Comparison of ENCODE assay signal across 18 mouse cellular contexts in the genomic region with DNA sequence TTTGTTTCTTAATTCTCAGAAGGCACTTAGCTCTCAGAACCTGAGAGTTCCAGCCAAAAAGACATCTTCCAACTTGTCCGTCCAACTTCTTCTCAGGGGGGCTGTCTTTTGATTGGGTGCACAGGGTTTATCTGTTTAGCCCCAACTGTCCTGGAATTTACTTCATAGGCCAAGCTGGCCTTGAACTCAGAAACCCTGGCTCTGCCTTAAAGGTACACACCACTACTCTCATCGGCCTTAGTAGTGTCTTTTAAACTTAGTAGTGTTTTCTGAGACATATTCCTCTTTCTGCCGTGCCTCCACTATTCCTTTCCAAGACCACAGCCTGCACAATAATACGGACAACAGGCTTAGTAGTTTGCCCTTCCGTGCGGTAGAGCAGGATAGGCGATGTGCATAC. TPM values are rescaled to one million over a fixed set of nuclear protein-coding genes. Genes with fewer than 3 reads are reported as not detected.
A peak's percentile ranks its signal among the peaks of the same experiment; 100 is the strongest.
DNase-seq lines count a peak whose midpoint lies in the region; ATAC-seq lines count a peak whose summit lies in the region.
"Had no signal": no experiment of that assay in that cellular context is flagged by ENCODE, and none has a peak within 500 bp of the region (broad histone marks: within the 10 kb centered on the region; RNA-seq: fewer than 3 reads in every experiment).

No protein-coding gene starts in this region.

- H3K9ac ChIP-seq in hindbrain, embryonic 12.5 days = no peak overlapping the region
- no peak overlapping the region for H3K9ac ChIP-seq in hindbrain, embryonic 11.5 days (ENCODE audit: low read depth, low read length)
- no peak overlapping the region for H3K9ac ChIP-seq in neural tube, embryonic 12.5 days
- no peak overlapping the region for H3K9ac ChIP-seq in limb, embryonic 12.5 days (replicated peaks)
- H3K9ac ChIP-seq in stomach, embryonic 15.5 days = no peak overlapping the region
- H3K9ac ChIP-seq: midbrain, embryonic 15.5 days had no signal

- peaks cover 4% of the 10 kb centered on the region for H3K27me3 ChIP-seq in hindbrain, embryonic 12.5 days
- H3K27me3 ChIP-seq in hindbrain, embryonic 11.5 days (ENCODE audit: control insufficient read depth, insufficient read depth, low read length) = no peaks in the 10 kb centered on the region
- H3K27me3 ChIP-seq in neural tube, embryonic 12.5 days (replicated peaks) = no peaks in the 10 kb centered on the region
- no peaks in the 10 kb centered on the region for H3K27me3 ChIP-seq in limb, embryonic 12.5 days
- no peaks in the 10 kb centered on the region for H3K27me3 ChIP-seq in stomach, embryonic 15.5 days (replicated peaks)

- peaks cover 20% of the 10 kb centered on the region for H3K4me1 ChIP-seq in hindbrain, embryonic 12.5 days
- H3K4me1 ChIP-seq in hindbrain, embryonic 11.5 days (replicated peaks; ENCODE audit: control insufficient read depth, insufficient read depth, low read length) = no peaks in the 10 kb centered on the region
- peaks cover 5% of the 10 kb centered on the region for H3K4me1 ChIP-seq in neural tube, embryonic 12.5 days
- peaks cover 13% of the 10 kb centered on the region for H3K4me1 ChIP-seq in limb, embryonic 12.5 days (replicated peaks)
- H3K4me1 ChIP-seq in stomach, embryonic 15.5 days = 0 out of 2 replicates have a peak, but pooled peaks cover 6% of the 10 kb centered on the region

- H3K27ac ChIP-seq in hindbrain, embryonic 12.5 days = no peak overlapping the region
- H3K27ac ChIP-seq in hindbrain, embryonic 11.5 days (ENCODE audit: low read depth, low read length) = no peak overlapping the region
- no peak overlapping the region for H3K27ac ChIP-seq in neural tube, embryonic 12.5 days
- no peak overlapping the region for H3K27ac ChIP-seq in limb, embryonic 12.5 days
- no peak overlapping the region for H3K27ac ChIP-seq in stomach, embryonic 15.5 days
- H3K27ac ChIP-seq: left cerebral cortex, adult 2 months; midbrain, embryonic 15.5 days had no signal

- ATAC-seq in hindbrain, embryonic 12.5 days (ENCODE audit: low FRiP score) = no peak
- no peak for ATAC-seq in hindbrain, embryonic 11.5 days (ENCODE audit: low FRiP score)
- ATAC-seq in neural tube, embryonic 12.5 days (ENCODE audit: low FRiP score, low read depth) = no peak
- no peak for ATAC-seq in limb, embryonic 12.5 days (ENCODE audit: insufficient number of reproducible peaks, insufficient read depth, low FRiP score, low TSS enrichment, low read depth)
- ATAC-seq in stomach, embryonic 15.5 days (ENCODE audit: insufficient read depth, low FRiP score, low read depth) = no peak
- ATAC-seq: CD4-positive, CD25-positive, alpha-beta regulatory T cell, adult 4 months had no signal

- no peaks in the 10 kb centered on the region for H3K36me3 ChIP-seq in hindbrain, embryonic 12.5 days
- H3K36me3 ChIP-seq in hindbrain, embryonic 11.5 days (ENCODE audit: control insufficient read depth, insufficient read depth, low read length) = no peaks in the 10 kb centered on the region
- H3K36me3 ChIP-seq in neural tube, embryonic 12.5 days = no peaks in the 10 kb centered on the region; the same call in 1 of the 2 replicates
- peaks cover 14% of the 10 kb centered on the region; the same call in 1 of the 2 replicates for H3K36me3 ChIP-seq in limb, embryonic 12.5 days
- no peaks in the 10 kb centered on the region for H3K36me3 ChIP-seq in stomach, embryonic 15.5 days
- H3K36me3 ChIP-seq: midbrain, embryonic 15.5 days had no signal

- intact Hi-C loops in left cerebral cortex, postnatal 14 days (cut with DNase I) = no loop called here

- DNase-seq in hindbrain, embryonic 11.5 days (ENCODE audit: low spot score) = no peak
- no peak for DNase-seq in neural tube, embryonic 10.5 days (ENCODE audit: extremely low spot score, low spot score)
- no peak for DNase-seq in heart, adult 11 months
- DNase-seq in left cerebral cortex, postnatal 14 days (ENCODE audit: low spot score in 2 of 2) = no peak
- DNase-seq: adrenal gland, adult 8-10 months; heart, postnatal 10 days; kidney, postnatal 14 days; lung, postnatal 36 days; right cerebral cortex, postnatal 14 days had no signal

- H3K9me3 ChIP-seq in hindbrain, embryonic 12.5 days (replicated peaks) = no peaks in the 10 kb centered on the region
- H3K9me3 ChIP-seq in hindbrain, embryonic 11.5 days (ENCODE audit: control insufficient read depth, low read length) = no peaks in the 10 kb centered on the region
- H3K9me3 ChIP-seq in neural tube, embryonic 12.5 days = no peaks in the 10 kb centered on the region
- no peaks in the 10 kb centered on the region for H3K9me3 ChIP-seq in limb, embryonic 12.5 days
- no peaks in the 10 kb centered on the region for H3K9me3 ChIP-seq in stomach, embryonic 15.5 days
- H3K9me3 ChIP-seq: midbrain, embryonic 15.5 days had no signal

- peak overlapping the region; percentile 79; the same call in 1 of the 2 replicates for H3K4me2 ChIP-seq in hindbrain, embryonic 12.5 days (replicated peaks)
- no peak overlapping the region for H3K4me2 ChIP-seq in hindbrain, embryonic 11.5 days (replicated peaks; ENCODE audit: low read depth, low read length)
- peak overlapping the region; percentile 77; the same call in 1 of the 2 replicates for H3K4me2 ChIP-seq in neural tube, embryonic 12.5 days (replicated peaks)
- H3K4me2 ChIP-seq in limb, embryonic 12.5 days = peak overlapping the region; percentile 60
- H3K4me2 ChIP-seq in stomach, embryonic 15.5 days = peak overlapping the region; percentile 77

- no peak overlapping the region for H3K4me3 ChIP-seq in hindbrain, embryonic 12.5 days
- H3K4me3 ChIP-seq in hindbrain, embryonic 11.5 days (ENCODE audit: low read depth, low read length) = no peak overlapping the region
- H3K4me3 ChIP-seq in neural tube, embryonic 12.5 days = no peak overlapping the region
- no peak overlapping the region for H3K4me3 ChIP-seq in limb, embryonic 12.5 days (replicated peaks)
- H3K4me3 ChIP-seq in stomach, embryonic 15.5 days (replicated peaks) = no peak overlapping the region
- H3K4me3 ChIP-seq: midbrain, embryonic 15.5 days had no signal

- WGBS in hindbrain, embryonic 12.5 days = 89% methylated on average over 7 of the region's 7 CpGs
- WGBS in hindbrain, embryonic 11.5 days = 95% methylated on average over 7 of the region's 7 CpGs
- WGBS in neural tube, embryonic 12.5 days = 92% methylated on average over 7 of the region's 7 CpGs
- WGBS in limb, embryonic 12.5 days = 90% methylated on average over 7 of the region's 7 CpGs
- WGBS in stomach, embryonic 15.5 days = 90% methylated on average over 7 of the region's 7 CpGs

RNA-seq across cellular contexts. Expression of a gene that starts 1.2 kb away (rescaled TPM):
- polyA plus RNA-seq in hindbrain, embryonic 12.5 days (2016; fragmentation: Nextera tagmentation; extraction: Ambion mirVana) = 3.3 and 3.5 TPM in 2 replicates
- 4.9 and 5.2 TPM in 2 replicates for polyA plus RNA-seq in hindbrain, embryonic 11.5 days (2014; fragmentation: Nextera tagmentation; extraction: Ambion mirVana)
- 2.6 and 3.7 TPM in 2 replicates for polyA plus RNA-seq in neural tube, embryonic 12.5 days (2016; fragmentation: Nextera tagmentation; extraction: Ambion mirVana)
- polyA plus RNA-seq in limb, embryonic 12.5 days (2016; fragmentation: Nextera tagmentation; extraction: Ambion mirVana) = 5.0 and 6.0 TPM in 2 replicates
- polyA plus RNA-seq in stomach, embryonic 15.5 days (2015; fragmentation: Nextera tagmentation; extraction: Ambion mirVana) = 4.4 and 6.4 TPM in 2 replicates
- 10 to 100 TPM; 16.9 to 17.2 TPM for total RNA-seq in left cerebral cortex, postnatal 14 days (2021)

RNA-seq across cellular contexts. Expression of a gene that starts 29.1 kb away (rescaled TPM):
- 208 and 212 TPM in 2 replicates for polyA plus RNA-seq in hindbrain, embryonic 12.5 days (2016; fragmentation: Nextera tagmentation; extraction: Ambion mirVana)
- 169 and 183 TPM in 2 replicates for polyA plus RNA-seq in hindbrain, embryonic 11.5 days (2014; fragmentation: Nextera tagmentation; extraction: Ambion mirVana)
- 201 and 203 TPM in 2 replicates for polyA plus RNA-seq in neural tube, embryonic 12.5 days (2016; fragmentation: Nextera tagmentation; extraction: Ambion mirVana)
- 205 and 217 TPM in 2 replicates for polyA plus RNA-seq in limb, embryonic 12.5 days (2016; fragmentation: Nextera tagmentation; extraction: Ambion mirVana)
- 223 and 264 TPM in 2 replicates for polyA plus RNA-seq in stomach, embryonic 15.5 days (2015; fragmentation: Nextera tagmentation; extraction: Ambion mirVana)
- total RNA-seq in left cerebral cortex, postnatal 14 days (2021) = 10 to 100 TPM; 83.8 to 84.9 TPM

RNA-seq across cellular contexts. Expression of a gene that starts 35.6 kb away (rescaled TPM):
- 0.98 and 1.5 TPM in 2 replicates for polyA plus RNA-seq in hindbrain, embryonic 12.5 days (2016; fragmentation: Nextera tagmentation; extraction: Ambion mirVana)
- polyA plus RNA-seq in hindbrain, embryonic 11.5 days (2014; fragmentation: Nextera tagmentation; extraction: Ambion mirVana) = 0.49 and 0.52 TPM in 2 replicates
- polyA plus RNA-seq in neural tube, embryonic 12.5 days (2016; fragmentation: Nextera tagmentation; extraction: Ambion mirVana) = 1.3 and 1.5 TPM in 2 replicates
- polyA plus RNA-seq in limb, embryonic 12.5 days (2016; fragmentation: Nextera tagmentation; extraction: Ambion mirVana) = 3.6 and 5.3 TPM in 2 replicates
- polyA plus RNA-seq in stomach, embryonic 15.5 days (2015; fragmentation: Nextera tagmentation; extraction: Ambion mirVana) = 7.3 and 7.7 TPM in 2 replicates
- total RNA-seq in left cerebral cortex, postnatal 14 days (2021) = under 1 TPM in 1 of 2 experiments, not detected in 1; 0.38 TPM
- total RNA-seq: common myeloid progenitor, adult 5-6 weeks had no signal
- polyA plus RNA-seq: forebrain, embryonic 11.5 days had no signal

RNA-seq across cellular contexts. Expression of a gene that starts 51.4 kb away (rescaled TPM):
- polyA plus RNA-seq in hindbrain, embryonic 12.5 days (2016; fragmentation: Nextera tagmentation; extraction: Ambion mirVana) = 3.4 and 4.6 TPM in 2 replicates
- polyA plus RNA-seq in hindbrain, embryonic 11.5 days (2014; fragmentation: Nextera tagmentation; extraction: Ambion mirVana) = 3.4 TPM in 2 replicates
- polyA plus RNA-seq in neural tube, embryonic 12.5 days (2016; fragmentation: Nextera tagmentation; extraction: Ambion mirVana) = 3.8 and 4.1 TPM in 2 replicates
- polyA plus RNA-seq in limb, embryonic 12.5 days (2016; fragmentation: Nextera tagmentation; extraction: Ambion mirVana) = 4.1 and 5.7 TPM in 2 replicates
- polyA plus RNA-seq in stomach, embryonic 15.5 days (2015; fragmentation: Nextera tagmentation; extraction: Ambion mirVana) = 3.5 and 4.0 TPM in 2 replicates
- total RNA-seq in left cerebral cortex, postnatal 14 days (2021) = 10 to 100 TPM; 16.1 to 16.8 TPM

RNA-seq across cellular contexts. Expression of a gene that starts 53.1 kb away (rescaled TPM):
- polyA plus RNA-seq in hindbrain, embryonic 12.5 days (2016; fragmentation: Nextera tagmentation; extraction: Ambion mirVana) = 126 and 131 TPM in 2 replicates
- polyA plus RNA-seq in hindbrain, embryonic 11.5 days (2014; fragmentation: Nextera tagmentation; extraction: Ambion mirVana) = 130 and 139 TPM in 2 replicates
- polyA plus RNA-seq in neural tube, embryonic 12.5 days (2016; fragmentation: Nextera tagmentation; extraction: Ambion mirVana) = 128 and 134 TPM in 2 replicates
- polyA plus RNA-seq in limb, embryonic 12.5 days (2016; fragmentation: Nextera tagmentation; extraction: Ambion mirVana) = 144 and 148 TPM in 2 replicates
- 136 and 150 TPM in 2 replicates for polyA plus RNA-seq in stomach, embryonic 15.5 days (2015; fragmentation: Nextera tagmentation; extraction: Ambion mirVana)
- total RNA-seq in left cerebral cortex, postnatal 14 days (2021) = 10 to 100 TPM; 65.2 to 72.5 TPM
